Mouse (Mus musculus): ENCODE data around the gene Gal3st2c. TPM values are rescaled to one million over a fixed set of nuclear protein-coding genes. Genes with fewer than 3 reads are reported as not detected.
A peak's percentile ranks its signal among the peaks of the same experiment; 100 is the strongest.
"Not testable (repeated sequence)": the region's sequence is repeated elsewhere in the genome, so short reads cannot be mapped to it uniquely, and the experiment has no call there.

Gene Gal3st2c
- 0.02 TPM in 1 of 2 replicates, not detected in the other for polyA plus RNA-seq (2012; rRNA removed)

GRCm38 (mm10) chr1:93990209-93990608 is at the start of gene Gal3st2c:
TSS of gene Gal3st2c (plus strand) at chr1:93990509.
- not testable (repeated sequence) for DNase-seq (ENCODE audit: extremely low spot score in 1 of 2, low spot score in 1 of 2)

GRCm38 (mm10) chr1:93949087-93949486 is 41.2 kb upstream of the Gal3st2c start:
- not testable (repeated sequence) for DNase-seq (ENCODE audit: extremely low spot score in 1 of 2, low spot score in 1 of 2)

- DNase-seq (ENCODE audit: extremely low spot score in 1 of 2, low spot score in 1 of 2): not testable (repeated sequence)
Measured at GRCm38 (mm10) chr1:93966489-93966888, 23.8 kb upstream of the Gal3st2c start.

DNA sequence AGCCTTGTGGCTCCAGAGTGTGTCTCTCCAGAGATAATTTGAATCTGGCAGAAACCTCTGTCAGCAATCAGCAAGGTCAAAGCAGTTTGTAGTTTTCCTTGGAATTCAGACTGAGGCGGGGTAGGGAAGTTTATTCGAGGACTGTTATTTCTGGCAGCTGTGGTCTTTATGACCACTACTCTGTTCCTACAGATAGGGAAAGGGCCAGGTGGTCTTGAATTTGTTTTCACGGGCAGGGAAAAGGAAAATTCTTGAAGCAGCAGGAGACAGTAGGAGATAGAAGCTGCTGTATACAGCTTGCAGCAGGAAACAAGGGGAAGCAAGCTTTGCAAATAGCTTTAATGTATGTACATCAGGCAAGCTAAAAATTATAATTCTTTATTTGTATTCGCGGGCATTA is 19.9 kb upstream of the Gal3st2c start:
- not testable (repeated sequence) for DNase-seq (ENCODE audit: extremely low spot score in 1 of 2, low spot score in 1 of 2)

DNA sequence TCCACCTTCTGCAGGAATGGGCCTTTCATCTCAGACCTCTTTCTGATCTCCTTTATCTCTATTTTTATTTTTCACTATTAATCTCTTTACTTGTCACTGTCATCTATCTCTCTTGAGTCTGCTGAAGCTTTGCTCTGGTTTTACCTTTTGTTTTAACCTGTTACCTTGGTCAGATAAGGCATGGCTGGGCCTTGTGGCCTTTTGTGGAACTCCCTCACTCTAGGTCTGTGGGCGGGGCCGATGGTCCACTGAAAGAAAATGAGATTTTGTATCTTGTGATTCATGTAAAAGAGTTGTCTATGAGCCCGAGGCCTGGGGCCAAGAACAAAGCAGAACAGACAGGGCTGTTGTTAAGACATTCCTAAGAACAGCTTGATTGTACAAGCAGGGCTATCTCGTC is 19.5 kb upstream of the Gal3st2c start:
- not testable (repeated sequence) for DNase-seq (ENCODE audit: extremely low spot score in 1 of 2, low spot score in 1 of 2)

DNA sequence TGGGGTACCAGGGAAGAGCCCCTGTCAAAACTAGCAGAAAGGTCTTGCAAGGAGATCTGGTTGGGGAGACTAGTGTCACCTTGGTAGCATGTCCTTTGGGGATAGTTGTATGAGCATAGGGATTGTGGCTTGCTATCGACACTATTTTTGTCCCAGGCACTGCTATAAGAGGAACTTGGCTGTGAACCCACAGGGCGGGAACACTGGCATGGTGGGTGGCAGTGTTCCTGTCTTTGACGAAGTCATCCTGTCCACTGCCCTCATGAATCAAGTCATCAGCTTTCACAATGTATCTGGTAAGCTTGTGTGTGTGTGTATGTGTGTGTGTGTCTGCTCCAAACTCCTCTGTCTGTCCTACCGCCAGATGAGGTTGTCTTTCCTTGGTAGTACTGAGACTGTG is 14.5 kb upstream of the Gal3st2c start:
- not testable (repeated sequence) for DNase-seq (ENCODE audit: extremely low spot score in 1 of 2, low spot score in 1 of 2)

DNA sequence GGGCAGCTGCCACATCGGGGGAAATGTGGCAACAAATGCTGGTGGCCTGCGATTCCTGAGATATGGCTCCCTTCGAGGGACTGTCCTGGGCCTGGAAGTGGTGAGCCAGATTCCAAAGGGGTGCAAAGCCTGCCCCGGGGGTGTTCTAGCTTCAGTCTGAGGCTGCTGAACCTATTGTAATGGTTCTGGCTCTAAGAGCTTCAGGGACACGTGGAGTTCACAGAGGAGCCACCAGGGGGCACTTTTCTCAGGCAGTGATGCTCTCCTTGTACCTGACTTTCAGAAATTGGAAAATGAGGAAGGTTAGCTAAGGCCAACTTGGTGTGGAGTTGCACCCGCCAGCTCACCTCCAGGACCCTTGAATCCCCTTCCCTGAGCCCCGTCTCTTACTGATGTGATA is 12.0 kb upstream of the Gal3st2c start:
- DNase-seq (ENCODE audit: extremely low spot score in 1 of 2, low spot score in 1 of 2): not testable (repeated sequence)

DNA sequence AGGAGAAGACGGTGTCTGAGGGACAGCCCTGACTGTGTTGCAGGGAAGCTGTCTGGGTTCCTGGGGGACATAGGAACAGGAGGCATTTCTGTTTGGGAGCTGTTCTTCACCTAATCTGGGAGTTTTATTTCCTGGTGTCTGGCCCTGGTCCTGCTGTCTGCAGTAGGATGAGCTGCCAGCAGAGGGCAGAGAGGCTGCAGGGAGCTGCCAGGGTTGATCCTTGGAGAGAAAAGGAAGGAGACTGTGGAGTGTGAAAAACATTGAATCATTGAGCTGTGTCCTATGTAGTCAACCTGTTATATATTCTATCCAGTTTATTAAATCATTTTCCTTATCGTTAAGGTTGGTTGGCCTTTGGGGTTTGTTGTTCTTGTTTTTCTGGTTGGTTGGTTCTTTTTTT is 9.4 kb upstream of the Gal3st2c start:
- DNase-seq (ENCODE audit: extremely low spot score in 1 of 2, low spot score in 1 of 2): not testable (repeated sequence)

- no peak for DNase-seq (ENCODE audit: extremely low spot score in 1 of 2, low spot score in 1 of 2)
Measured at GRCm38 (mm10) chr1:93986167-93986566, 4.1 kb upstream of the Gal3st2c start.

- no peak for DNase-seq (ENCODE audit: extremely low spot score in 1 of 2, low spot score in 1 of 2)
Measured at GRCm38 (mm10) chr1:93988786-93989185, 1.5 kb upstream of the Gal3st2c start.

- not testable (repeated sequence) for DNase-seq (ENCODE audit: extremely low spot score in 1 of 2, low spot score in 1 of 2)
Measured at GRCm38 (mm10) chr1:93991068-93991467, 759 bp downstream of the Gal3st2c start.

DNA sequence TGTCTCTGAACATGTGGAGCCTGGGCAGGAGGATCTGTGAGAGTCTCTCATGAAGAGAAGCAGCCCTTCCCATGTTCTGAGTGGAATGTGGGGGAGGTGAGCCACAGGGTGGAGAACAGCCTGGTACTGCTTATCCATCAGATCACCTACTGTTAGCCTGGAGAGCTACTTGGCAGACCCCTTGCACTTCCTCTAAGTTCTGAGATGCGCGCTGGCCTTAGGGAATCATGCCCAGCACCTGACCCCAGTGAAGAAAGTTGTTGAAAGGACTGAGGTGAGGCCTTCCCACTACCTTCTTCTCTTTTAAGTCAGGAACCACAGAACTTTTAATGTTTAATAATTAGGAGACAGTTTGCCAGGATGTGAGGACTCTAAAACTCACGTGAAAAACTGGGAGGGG is 1.2 kb downstream of the Gal3st2c start:
- not testable (repeated sequence) for DNase-seq (ENCODE audit: extremely low spot score in 1 of 2, low spot score in 1 of 2)

- no peak for DNase-seq (ENCODE audit: extremely low spot score in 1 of 2, low spot score in 1 of 2)
Measured at GRCm38 (mm10) chr1:94001023-94001422, 10.7 kb downstream of the Gal3st2c start.

GRCm38 (mm10) chr1:94005954-94006506 is 15.7 kb downstream of the Gal3st2c start:
- DNase-seq (ENCODE audit: extremely low spot score in 1 of 2, low spot score in 1 of 2): peak; percentile 33 to 38

DNA sequence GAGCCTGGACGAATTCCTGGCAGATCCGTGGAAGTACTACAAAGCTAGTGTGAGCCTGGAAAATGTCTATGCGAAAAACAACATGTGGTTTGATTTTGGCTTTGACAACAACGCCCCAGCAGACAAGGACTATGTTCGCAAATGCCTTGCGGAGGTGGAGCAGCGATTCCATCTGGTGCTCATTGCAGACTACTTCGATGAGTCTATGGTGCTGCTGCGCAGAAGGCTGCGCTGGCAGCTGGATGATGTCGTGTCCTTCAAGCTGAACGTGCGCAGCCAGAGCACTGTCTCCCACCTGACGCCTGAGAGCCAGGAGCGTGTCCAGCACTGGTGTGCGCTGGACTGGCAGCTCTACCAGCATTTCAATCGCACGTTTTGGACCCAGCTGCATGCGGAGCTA is 18.5 kb downstream of the Gal3st2c start:
- DNase-seq (ENCODE audit: extremely low spot score in 1 of 2, low spot score in 1 of 2): peak; percentile 86 to 88

- DNase-seq (ENCODE audit: extremely low spot score in 1 of 2, low spot score in 1 of 2): no peak
Measured at GRCm38 (mm10) chr1:94011643-94012042, 21.3 kb downstream of the Gal3st2c start.

GRCm38 (mm10) chr1:94020151-94020550 is 29.8 kb downstream of the Gal3st2c start, which contains the start of gene Neu4:
TSS of gene Neu4 (plus strand) at chr1:94020451.
- DNase-seq (ENCODE audit: extremely low spot score in 1 of 2, low spot score in 1 of 2): no peak

DNA sequence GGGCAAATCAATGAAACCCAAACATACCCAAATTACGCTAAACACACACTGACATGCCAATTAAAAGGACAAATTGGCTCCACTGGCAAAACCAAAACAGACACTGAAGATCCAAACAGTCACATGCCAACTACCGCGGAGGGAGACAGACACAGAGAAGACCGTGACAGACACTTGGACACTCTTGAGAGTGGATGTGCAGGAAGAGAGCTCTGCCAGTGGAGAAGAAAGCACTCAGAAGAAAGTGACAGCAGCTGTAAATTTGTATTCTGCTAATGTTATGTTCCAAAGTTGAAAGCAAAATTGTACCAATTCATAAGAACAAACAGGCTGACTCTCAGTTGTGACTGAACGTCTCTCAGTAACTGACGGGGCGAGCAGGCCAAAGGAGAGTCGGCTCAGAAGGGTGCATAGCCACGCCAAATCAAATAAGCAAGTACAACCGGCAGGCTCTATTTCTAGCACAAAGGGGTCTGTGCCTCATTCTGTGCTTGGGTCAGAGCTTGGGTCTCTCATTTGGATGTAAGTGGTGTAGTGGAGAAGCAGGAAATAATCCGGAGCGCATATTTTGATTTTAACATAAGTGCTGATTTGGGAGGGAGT is 37.3 kb downstream of the Gal3st2c start:
- DNase-seq (ENCODE audit: extremely low spot score in 1 of 2, low spot score in 1 of 2): peak in 1 of 2 experiments; percentile 19

- DNase-seq (ENCODE audit: extremely low spot score in 1 of 2, low spot score in 1 of 2): no peak
Measured at GRCm38 (mm10) chr1:94028741-94029140, 38.4 kb downstream of the Gal3st2c start.

DNA sequence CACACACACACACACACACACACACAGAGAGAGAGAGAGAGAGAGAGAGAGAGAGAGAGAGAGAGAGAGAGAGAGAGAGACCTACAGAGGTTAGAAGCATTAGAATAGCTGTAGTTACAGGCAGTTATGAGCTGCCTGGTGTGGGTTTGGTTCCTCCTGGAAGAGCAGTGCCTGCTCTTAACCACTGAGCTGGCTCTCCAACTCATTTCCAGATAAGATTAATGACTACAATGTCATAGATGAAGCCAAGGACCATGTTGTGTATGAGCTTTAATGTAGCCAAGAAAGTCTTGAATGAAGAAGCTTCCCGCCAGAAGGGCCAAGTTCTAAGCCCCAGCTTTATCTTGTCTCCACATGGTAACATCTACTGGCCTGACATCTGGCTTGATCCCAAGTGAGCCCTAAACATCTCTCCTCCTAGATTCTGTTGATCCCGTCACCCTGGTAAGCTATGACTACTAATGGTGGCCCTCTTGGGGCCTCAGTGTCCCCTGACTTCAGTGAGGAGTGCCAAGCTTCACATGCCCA is 42.8 kb downstream of the Gal3st2c start:
- DNase-seq (ENCODE audit: extremely low spot score in 1 of 2, low spot score in 1 of 2): no peak

DNA sequence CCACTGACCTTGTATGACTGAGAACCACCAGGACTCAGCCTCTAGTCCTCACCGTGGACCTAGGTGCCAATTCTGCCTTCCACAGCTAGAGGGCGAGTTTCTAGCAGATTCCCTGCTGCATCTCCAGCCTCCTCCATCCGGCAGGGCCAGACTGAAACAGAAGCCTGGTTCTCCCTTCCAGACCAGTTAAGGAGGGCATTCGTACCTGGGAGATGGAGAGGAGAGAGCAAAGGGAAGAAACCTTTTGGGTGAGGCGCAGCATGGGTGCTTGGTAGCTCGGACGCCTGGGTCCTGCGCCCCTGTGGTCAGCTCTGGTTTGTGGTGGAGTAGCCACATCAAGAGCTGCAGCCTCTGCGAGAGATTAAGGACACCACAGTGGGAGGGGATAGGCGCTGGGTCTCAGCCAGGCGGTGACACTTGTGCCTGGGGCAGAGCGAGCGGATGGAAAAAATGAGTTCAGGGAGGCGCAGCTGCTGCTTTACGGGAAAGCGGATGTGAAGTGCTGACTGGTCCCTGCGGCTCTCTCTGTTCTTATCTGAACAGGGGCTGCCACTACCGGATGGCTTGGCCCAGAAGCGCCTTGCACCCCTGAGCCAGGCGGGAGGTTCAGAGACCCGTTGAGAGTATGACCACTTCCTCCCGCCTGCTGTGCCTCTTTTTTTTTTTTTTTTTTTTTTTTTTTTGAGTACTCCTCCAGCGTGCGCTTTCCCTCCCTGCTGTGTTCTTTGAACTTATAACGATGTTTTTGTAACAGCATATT is 44.9 kb downstream of the Gal3st2c start:
- DNase-seq (ENCODE audit: extremely low spot score in 1 of 2, low spot score in 1 of 2): peak; percentile 69 to 92
